Mouse (Mus musculus) B cell, adult 67 days (primary cell): ENCODE results near the gene Nes. TPM values are rescaled to one million over a fixed set of nuclear protein-coding genes. Genes with fewer than 3 reads are reported as not detected.

ENCODE experiments used
- total RNA-seq, 2 experiments: library from RNA; stranded (reverse); gene quantifications; 4 replicates each; pipeline ENCODE4 v1.2.4; 2023

Gene Nes
- total RNA-seq, result not detected

GRCm38 (mm10) chr3:87970939-87971488, at the start of gene Nes:
Gene Nes (plus strand): TSS chr3:87971078.

GRCm38 (mm10) chr3:87930078-87930795, 40.6 kb upstream of the Nes start, which contains the start of the genes Isg20l2 and Rrnad1:
Gene Isg20l2 (plus strand): TSS chr3:87930314.
Gene Rrnad1 (minus strand): TSS chr3:87930717.

GRCm38 (mm10) chr3:87948378-87949265, 22.3 kb upstream of the Nes start, which contains the start of gene Crabp2:
Gene Crabp2 (plus strand): TSS chr3:87948666.

GRCm38 (mm10) chr3:88000181-88000580, 29.3 kb downstream of the Nes start, which contains the start of gene Bcan:
Gene Bcan (minus strand): TSS chr3:88000230.

GRCm38 (mm10) chr3:88027434-88028186, 56.7 kb downstream of the Nes start, which contains the start of gene Hapln2:
Gene Hapln2 (minus strand): TSS chr3:88027583.

Other genes with a start within 250 kb of the Nes start
- under 1 TPM in 1 of 2 experiments, not detected in 1; 0.67 TPM for gene Lrrc71, start 222.5 kb upstream of the Nes start, total RNA-seq
- not detected for gene Ntrk1, start 175.9 kb upstream of the Nes start, total RNA-seq
- under 1 TPM in 1 of 2 experiments, not detected in 1; 0.12 TPM for gene Insrr, start 174.1 kb upstream of the Nes start, total RNA-seq
- gene Pear1, start 146.8 kb upstream of the Nes start, total RNA-seq, result 10 to 100 TPM; 22.3 to 30.3 TPM
- 10 to 100 TPM; 29.2 to 32.6 TPM for gene Sh2d2a, start 124.3 kb upstream of the Nes start, total RNA-seq
- gene Prcc, start 85.5 kb upstream of the Nes start, total RNA-seq, result 10 to 100 TPM; 56.5 to 62.3 TPM
- 10 to 100 TPM; 83.0 to 85.0 TPM for gene Hdgf, start 64.8 kb upstream of the Nes start, total RNA-seq
- 100 to 1,000 TPM; 134 to 154 TPM for gene Mrpl24, start 51.6 kb upstream of the Nes start, total RNA-seq
- 10 to 100 TPM; 65.3 to 67.4 TPM for gene Isg20l2, start 40.8 kb upstream of the Nes start, total RNA-seq
- 10 to 100 TPM; 41.3 to 46.0 TPM for gene Rrnad1, start 40.4 kb upstream of the Nes start, total RNA-seq
- 1 to 10 TPM in 1 of 2 experiments, not detected in 1; 3.1 TPM for gene Crabp2, start 22.4 kb upstream of the Nes start, total RNA-seq
- gene Bcan, start 29.2 kb downstream of the Nes start, total RNA-seq, result not detected
- gene Hapln2, start 56.5 kb downstream of the Nes start, total RNA-seq, result not detected
- gene Gpatch4, start 72.0 kb downstream of the Nes start, total RNA-seq, result 10 to 100 TPM; 15.8 to 15.9 TPM
- 10 to 100 TPM; 38.3 to 38.9 TPM for gene Naxe, start 87.4 kb downstream of the Nes start, total RNA-seq
- not detected for gene Ttc24, start 107.2 kb downstream of the Nes start, total RNA-seq
- gene Iqgap3, start 110.9 kb downstream of the Nes start, total RNA-seq, result under 1 TPM; 0.27 to 0.32 TPM
- gene Mef2d, start 171.3 kb downstream of the Nes start, total RNA-seq, result 100 to 1,000 TPM; 280 to 371 TPM